Mouse (Mus musculus) R1 (cell line): ENCODE results near the gene Ndufb8.

Experiments used
- DNase-seq: peaks from one replicate; pipeline ENCODE4 v3.0.0-alpha.2; 2018; ENCODE audit warnings: low read depth, low spot score

Ndufb8 gene

DNA sequence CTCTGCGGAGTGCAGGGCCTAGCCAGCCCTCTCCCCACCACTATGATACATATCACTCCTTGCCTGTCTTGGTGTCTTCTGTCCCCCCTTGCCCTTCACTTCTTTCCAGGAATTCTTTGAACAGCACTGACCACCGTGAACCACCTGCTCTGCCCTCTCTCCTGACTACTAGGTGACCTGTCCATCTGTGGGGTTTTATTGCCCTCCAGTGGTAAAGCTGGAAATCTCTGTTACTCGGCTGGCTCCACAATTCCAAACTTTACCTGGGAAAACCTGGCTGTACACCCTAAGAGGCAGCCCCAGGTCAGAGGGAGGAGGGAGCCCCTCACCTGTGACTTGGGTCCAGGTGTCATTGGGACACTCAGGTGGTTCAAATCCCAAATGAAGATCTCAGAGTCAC lies 19.9 kb downstream of the Ndufb8 start:
- DNase-seq = no peak

DNA sequence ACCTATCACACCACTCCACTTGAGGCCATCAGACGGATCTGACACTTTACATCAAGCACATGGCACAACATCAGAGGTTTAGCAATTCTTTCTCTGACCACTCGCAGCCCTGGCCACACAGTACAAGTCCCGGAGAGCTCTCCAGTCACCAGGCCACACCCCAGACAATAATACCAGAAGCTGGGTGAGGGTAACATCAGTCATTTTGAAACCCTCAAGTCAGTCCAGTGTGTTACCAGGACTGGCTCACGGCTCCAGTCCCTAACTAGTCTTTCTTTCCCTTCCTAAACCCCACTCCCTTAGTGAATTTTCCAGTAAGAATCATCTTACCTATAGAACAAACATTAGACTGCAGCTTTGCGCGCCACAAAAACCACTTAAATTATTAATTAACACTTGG lies 25.2 kb downstream of the Ndufb8 start:
- DNase-seq = no peak

DNA sequence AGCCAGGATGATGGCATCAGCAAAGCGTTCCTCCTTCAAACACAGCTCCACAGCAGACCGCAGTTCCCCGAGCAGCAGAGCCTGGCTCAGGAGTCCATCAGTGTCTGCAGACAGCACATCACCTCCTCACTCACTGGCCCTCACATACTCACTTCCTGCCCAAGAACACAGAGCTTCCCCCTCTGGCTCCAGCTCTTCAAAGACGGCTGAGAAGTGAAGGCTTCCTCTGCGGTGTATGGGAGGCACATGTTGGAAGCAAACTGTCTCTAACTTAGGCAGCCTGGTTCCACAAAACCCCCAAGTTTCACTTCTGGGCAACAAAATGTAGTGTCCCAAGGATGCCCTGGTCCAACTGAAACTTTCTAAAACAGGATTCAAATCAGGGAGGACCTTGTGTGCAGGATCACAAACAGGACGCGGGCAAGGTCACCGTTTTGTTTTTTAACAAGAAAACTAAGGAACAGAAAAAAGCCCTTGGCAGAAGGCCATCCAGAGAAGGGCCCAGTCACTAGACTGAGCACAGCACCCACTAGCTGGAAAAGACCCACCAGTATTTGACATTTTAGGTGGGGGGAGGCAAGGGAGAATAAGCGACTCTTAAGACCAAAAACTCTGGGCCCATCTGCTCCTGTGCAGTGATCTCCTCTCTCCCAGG lies 29.6 kb downstream of the Ndufb8 start:
- no peak for DNase-seq

DNA sequence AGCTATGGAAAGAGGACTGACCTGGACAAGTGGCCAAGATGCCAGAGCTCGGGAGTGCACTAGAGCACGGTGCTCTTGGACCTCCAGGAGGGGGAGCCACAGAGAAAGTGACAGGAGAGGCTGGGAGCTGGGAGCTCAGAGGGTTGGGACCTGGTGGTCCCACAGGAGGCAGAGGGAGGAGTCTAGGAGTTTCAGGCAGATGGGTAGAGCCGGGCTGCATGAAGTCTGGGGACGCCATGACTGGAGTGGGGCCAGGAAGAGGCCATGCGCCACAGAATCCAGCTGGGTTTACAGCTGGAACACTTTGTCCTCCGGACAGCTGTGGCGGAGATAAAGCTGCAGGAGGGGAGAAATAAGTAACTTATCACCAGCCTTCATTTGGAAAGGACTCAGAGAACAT lies 36.1 kb downstream of the Ndufb8 start:
- peak; percentile 83 for DNase-seq

DNA sequence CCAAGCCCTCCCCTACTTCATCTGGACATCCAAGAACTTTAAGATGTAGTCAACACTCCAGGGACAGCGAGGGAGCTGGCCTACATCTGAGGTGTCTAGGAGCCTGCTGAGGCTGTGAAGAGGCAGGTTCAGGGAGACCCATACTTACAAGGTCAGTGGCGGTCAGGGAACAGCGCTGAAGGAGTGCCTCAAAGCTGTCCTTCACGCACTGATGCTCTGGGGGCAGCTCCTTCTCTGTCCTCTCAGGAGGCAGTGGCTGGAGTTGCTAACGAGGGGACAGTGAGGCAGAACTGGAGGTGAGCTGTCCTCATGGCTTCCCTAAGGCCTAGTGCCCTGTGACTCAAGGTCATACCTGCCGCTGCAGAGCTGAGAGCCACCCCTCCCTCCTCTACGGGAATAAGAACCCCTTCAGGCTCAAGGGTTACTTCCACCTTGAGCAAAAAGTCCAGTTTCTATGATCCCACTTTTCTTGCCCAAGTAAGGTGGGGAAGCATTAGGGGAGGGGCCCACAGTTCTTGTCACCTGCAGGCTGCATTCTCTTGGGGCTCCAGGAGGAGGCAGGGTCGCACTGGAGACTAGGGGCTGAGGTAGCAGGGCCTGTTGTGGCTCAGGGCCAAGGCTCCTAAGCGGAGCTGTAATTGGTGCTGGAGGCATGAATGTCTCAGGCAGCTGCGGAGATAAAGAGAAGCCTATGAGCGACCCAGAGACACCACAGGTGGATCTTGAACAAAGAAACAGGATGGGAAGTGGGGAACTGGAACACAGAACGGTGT lies 37.1 kb downstream of the Ndufb8 start:
- DNase-seq = peak; percentile 81

DNA sequence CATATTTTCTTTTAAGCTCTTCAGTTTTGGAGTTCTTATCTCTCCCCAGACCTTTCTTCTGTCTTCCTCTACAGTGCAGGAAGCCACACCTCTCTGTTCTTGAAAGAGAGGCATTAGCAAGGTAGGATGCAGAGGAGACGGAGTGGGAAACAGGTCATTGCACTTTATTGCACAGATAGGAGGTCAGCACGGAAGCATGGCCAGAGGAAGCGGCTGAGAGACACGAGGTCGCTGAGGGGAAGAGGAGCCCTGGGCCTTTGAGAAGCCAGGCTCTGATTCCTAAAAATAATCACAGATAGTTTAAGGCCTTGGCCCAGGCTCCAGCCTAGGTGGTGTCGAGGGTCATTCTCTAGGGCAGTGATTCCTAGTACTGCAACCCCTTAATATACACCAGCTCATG lies 39.5 kb downstream of the Ndufb8 start:
- no peak for DNase-seq

DNA sequence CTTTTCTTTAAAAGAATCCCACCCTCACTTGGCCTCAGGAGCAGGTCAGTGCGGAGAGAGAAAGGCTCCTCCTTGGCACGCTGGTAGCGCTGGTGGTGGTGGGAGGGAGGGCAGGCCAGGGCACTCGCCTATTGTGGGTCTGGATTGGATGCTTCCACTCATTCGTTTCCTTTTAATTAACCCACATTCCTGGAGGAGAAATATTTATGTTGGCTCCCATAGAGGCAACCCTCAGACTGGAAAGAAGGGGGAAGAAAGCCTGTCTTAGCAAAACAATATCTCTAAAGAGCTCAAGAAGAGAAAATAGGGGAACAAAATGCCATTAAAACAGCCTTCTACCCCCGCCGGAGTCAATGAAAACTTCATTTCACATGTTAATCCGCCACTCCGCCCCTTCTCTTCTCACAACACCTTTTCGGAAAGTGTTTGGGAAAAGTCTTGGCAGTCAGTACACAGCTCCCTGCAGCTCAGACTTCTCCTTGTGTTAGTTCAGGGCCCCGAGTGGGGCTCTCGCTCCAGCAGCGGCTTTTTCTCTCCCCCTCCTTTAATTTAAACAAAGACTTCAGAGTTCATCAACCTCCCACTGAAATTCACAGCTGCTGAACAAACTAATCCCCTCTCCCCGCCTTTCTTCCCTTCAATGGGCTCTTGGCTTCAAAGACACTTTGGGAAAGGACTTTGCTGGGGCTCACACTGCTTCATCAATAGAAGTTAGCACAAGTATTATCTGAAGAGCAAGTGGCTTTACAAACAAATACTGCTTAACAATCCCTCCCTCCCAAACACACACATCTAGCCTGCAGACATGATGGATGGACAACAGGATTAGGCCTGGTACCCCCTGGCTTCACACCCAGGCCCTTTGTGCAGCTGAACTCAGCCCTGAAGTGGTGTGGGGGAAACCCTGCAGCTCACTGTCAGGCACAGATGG lies 40.5 kb downstream of the Ndufb8 start:
- DNase-seq = peak; percentile 35

DNA sequence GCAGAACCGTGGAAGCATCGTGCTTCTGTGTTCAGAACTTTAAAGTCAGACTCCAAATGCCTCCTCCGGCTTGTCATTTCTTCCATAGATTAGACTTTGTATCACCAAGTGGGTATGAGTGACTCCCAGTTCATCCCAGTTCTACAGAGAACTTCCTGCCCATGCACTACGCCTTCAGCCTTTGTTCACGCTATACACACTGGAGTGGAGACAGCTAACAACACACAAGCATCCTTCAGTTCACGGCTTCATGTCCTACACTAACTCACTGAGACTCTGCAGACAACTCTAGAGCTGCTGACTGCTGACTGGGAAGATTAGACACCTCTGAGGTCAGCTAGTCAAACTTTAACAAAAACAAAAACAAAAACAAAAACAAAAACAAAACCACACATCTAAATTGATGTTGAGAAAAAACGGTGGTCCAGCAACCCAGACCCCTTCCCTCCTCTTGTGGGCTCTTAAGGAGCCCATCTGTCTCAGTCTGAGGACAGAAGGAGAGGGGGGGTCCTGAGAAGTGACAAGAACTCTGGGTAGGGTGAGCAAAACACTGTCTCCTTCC lies 41.2 kb downstream of the Ndufb8 start:
- no peak for DNase-seq

DNA sequence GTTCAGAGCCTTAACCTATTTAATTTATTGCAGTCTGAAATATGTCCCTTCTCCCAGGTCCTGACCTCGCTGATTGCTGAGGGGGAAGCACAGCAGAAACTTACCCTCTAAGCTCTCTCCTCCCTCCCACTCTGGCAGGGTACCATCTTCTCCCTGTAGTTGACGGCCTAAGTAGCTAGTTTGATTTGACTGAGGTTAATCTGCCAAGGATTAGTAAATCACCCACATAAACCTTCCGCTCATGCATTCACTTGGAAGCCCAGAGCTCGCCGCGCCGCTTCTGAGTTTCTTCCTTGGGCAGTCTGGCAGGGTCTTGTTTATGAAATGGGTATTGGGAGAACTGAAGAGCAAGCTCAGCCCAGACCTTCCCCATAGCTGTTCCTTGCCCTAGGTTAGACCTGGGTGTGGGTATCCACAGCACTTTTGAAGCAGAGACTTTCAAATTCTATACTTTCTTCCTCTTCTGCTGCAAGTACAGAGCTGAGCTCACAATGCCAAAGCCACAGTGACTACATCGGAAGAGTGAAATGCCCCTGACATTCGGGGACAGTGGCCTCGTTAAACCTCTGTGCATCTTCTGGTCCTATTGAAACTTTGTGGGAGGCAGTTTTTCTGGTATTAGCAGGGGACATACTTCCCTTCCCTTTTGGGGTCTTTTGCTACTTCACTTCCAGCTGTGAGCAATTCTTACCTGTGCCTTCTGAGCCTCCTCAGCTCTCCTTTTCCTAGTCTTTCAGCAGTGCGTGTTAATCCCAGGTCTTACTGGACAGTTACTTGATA lies 42.0 kb downstream of the Ndufb8 start:
- DNase-seq = no peak

DNA sequence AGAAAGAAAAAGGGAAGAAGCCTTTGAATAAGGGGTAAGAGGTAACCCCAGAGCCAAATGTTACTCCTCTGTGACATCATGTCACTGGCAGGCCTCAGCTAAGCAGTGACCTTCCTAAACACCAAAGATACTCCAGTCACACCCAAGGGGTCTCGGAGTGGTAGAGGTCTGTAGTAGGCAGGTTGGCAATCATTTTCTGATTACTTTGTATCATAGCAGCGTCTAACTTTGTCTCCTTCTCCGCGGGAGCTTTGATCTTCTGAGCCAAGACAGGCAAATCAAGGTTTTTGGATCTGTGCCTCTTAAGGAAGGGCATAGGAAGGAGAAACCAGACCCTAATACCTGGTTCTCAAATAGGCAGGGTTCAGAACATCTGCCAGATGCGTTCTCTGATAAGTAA lies 42.6 kb downstream of the Ndufb8 start:
- no peak for DNase-seq

DNA sequence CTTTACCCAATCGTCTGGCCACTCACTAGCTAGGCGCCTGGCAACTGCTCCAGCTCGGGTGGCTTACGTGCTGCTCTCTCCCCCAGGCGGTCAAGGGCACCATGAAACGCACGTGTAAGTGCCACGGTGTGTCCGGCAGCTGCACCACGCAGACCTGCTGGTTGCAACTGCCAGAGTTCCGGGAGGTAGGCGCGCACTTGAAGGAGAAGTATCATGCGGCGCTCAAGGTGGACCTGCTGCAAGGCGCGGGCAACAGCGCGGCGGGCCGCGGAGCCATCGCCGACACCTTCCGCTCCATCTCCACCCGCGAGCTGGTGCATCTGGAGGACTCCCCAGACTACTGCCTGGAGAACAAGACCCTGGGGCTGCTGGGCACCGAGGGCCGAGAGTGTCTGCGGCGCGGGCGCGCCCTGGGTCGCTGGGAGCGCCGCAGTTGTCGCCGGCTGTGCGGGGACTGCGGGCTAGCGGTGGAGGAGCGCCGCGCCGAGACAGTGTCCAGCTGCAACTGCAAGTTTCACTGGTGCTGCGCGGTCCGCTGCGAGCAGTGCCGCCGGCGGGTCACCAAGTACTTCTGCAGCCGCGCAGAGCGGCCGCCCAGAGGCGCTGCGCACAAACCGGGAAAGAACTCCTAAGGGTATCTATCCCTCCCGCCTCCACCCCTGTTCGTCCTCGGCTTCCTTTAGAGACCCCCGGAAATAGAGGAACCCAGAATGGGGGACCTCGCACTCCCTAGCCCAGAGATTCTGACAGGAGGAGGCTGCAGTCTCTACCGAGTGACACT lies 43.6 kb downstream of the Ndufb8 start:
- DNase-seq = peak; percentile 47

DNA sequence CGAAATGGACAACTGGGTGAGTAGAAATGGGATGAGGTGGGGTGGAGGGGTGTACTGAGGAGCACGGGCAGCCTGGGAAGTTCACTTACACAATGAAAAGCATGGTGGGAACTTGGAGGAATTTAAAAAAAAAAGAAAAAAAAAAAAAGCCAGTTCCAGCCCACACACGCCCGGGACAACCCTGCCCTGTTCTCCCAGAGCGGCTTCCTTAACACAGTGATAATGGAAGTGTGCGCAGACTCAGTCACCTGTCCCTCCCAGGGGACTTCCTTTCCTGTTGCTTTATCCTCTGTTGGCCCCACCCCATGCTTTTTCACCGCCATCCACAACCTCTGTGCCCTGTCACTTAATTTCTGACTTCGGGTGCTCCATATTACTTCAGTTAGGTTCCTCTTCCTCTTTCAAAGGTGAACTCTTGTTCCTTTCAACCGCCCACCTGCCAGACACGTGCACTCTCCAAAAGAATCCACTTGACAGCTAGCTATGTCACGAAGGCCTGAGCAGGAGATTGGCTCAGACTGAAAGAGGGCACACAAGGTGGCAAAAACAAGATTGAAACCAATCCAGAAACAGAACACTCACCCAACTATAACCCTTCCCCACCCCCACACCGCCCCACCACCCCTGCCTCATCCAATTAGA lies 44.6 kb downstream of the Ndufb8 start:
- peak; percentile 32 for DNase-seq

DNA sequence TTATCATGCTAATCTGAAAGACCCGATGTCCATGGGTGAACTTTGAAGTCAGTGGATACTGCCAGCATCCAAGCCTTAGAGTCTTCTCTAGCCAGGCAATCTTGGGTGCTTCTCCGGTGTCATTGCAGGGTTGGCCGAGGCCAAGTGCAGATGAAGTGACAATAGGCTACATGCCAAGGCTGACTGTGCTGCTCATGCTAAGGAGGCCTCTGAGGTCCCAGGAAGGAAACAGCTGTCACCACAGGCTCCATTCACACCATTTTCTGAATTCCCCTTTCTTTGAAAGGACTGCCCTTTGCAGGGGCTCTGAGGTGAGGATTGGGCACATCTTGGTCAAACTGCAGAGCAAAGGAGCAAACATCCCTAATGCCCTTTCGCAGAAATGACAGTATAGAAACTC lies 52.5 kb downstream of the Ndufb8 start:
- no peak for DNase-seq

DNA sequence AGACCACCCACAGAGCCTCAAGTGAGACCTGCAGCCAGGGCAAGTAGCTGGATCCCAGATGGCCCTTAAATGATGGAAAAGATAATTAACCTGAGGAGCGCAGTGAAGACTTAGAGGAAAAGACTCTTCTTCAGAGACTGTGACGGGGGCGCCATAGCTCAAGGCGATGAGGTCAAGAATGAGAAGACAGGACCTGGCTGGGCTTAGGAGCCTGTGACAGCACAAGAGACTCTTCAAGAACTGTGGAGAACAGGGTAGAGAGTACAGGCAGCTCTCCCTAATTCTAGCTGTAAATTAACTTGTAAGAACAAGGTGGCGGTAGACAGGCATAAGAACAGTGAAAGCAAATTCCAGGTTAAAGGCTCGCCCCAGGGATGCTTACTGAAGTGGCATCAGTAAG lies 53.3 kb downstream of the Ndufb8 start:
- no peak for DNase-seq

DNA sequence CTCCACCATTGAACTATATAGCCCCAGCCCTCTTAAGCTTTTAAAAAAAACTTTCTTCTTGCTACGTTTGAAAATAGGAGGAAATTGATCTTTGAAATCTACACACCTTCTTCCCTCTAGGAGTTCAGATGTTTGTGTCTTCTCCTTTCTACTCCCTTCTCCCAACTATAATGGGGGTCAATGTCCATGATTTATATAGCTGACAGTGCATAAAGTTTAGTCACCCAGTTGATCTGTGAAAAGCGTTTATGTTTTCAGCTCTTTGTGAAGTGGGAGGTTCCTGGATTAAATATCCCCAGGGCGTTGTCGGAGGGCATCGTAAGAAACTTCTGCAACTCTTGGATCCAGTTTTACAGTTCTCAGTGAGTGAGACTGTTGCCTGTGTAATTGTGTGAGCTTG lies 55.0 kb downstream of the Ndufb8 start:
- DNase-seq = no peak

DNA sequence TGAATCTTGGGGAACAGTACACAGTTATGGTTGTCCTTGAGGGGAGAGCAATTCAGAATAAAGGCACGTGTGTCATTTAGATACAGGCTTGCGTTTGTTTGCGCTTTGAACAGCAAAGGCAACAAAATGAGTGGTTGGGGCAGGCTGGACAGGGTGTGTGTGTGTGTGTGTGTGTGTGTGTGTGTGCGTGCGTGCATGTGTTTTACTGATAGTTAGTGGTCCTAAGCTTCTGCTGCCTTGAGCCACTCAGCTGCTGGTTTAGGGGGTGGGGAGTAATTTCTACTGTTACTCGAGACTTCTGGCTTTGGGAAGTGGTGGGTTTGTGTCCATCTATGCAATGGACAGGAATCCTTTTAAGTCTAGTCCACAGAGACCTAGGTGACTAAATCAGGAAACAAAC lies 56.3 kb downstream of the Ndufb8 start:
- DNase-seq = no peak
